Mouse (Mus musculus) retina, embryonic 14.5 days (tissue): ENCODE measurements around the gene H2-Ab1.
A peak's percentile ranks its signal among the peaks of the same experiment; 100 is the strongest.
"Not testable (repeated sequence)": the region's sequence is repeated elsewhere in the genome, so short reads cannot be mapped to it uniquely, and the experiment has no call there.

Source experiments
- DNase-seq: peaks from one replicate; pipeline ENCODE4 v3.0.0-alpha.2; 2015; ENCODE audit warnings: low spot score

Gene H2-Ab1

DNA sequence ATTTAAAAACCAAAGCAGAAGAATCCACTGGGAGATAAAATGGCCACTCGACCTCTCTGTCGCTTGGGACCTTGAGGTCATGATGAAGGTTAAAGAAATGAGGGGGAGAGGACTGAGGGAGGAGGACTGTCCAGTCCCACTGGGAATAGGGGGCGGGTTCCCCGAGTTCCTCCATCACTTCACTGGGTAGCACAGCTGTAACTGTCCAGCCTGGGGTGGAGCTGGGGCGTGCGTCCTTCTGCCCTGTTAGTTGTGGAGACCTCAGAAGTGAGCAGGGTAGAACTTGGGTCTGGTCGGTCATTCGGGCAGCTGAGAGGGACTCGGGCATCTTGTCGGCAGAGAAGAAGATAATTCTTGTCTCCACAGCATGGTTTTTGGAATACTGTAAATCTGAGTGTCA lies 51.7 kb downstream of the H2-Ab1 start:
- no peak for DNase-seq

DNA sequence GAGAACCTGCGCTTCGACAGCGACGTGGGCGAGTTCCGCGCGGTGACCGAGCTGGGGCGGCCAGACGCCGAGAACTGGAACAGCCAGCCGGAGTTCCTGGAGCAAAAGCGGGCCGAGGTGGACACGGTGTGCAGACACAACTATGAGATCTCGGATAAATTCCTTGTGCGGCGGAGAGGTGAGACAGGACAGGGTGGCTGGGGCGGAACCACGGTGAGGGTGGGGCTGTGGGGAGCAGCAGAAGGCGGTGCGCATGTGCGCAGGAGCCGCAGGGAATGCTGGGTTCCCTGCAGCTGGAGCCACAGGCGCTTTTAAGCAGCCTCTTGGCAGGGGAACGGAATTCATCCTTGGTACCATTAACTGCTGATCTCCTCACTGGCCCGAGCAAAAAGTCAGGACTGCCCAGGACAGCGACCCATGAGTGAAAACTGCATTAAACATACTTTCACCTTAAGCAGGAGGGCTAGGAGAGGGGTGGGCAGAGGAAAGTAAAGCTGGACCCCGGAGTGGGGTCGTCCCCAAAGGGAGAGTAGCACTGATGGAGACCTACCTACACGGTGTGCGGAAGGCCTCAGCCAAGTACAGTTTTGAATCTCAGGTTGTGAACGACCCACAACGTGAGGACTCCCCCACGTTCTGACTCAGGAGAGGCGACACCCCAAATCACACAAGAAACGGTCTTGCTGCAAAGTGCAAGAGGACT lies 52.3 kb downstream of the H2-Ab1 start:
- peak; percentile 48 for DNase-seq

DNA sequence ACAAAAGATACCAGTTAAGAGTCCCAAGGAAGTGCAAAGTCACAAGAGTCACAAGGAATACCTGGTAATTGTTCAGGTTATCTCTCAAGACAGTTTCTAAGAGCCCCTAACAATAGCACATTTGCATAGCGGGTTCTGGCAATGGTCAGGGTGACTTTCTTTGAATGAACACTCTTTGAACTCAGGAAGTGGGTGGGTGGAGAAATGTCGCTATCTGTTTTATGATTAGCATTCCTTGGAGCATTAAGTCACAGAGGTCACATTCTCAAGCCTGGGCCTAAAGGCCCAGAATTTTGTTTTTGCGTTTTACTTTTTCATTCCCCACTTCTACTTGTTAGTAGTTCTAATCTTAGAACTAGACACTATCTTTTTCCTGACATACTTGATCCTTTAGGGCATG lies 53.0 kb downstream of the H2-Ab1 start:
- not testable (repeated sequence) for DNase-seq

DNA sequence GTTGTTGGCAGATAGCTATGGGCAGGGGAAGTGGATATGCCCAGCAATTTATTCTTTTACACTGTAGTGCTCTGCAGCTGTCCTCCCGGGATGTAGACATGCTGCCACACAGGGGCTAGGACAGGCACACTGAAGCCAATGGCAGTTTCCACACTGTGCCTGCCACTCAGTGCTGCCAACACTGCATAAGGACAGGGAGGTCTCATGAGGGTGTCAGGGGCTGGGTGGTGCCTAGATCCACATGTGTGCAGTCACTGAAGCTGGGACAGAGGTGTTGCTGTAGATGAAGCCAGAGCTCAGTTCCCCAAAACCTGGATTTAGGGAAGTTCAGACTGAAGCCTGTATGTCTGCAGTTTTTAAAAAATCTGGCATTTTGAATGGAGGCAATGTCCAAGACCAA lies 54.7 kb downstream of the H2-Ab1 start:
- no peak for DNase-seq

DNA sequence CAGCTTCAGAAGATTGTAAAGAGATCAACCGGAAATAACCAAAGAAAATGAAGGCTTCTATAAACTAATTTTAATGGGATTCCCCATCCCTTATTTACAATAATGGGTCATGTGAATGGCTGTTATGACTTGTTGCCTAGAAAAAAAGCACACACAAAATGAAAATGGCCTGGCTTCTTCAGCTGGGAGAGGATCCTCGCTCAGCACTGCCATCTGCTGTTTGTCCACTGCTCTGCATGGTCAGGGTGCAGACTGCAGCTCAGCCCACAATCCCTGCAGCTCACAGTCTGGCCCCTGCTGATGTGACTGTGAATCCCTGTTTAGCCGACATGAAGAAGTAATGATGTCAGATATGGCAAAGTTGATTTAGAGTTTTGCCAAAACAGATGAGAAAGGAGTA lies 55.9 kb downstream of the H2-Ab1 start:
- peak; percentile 91 for DNase-seq

DNA sequence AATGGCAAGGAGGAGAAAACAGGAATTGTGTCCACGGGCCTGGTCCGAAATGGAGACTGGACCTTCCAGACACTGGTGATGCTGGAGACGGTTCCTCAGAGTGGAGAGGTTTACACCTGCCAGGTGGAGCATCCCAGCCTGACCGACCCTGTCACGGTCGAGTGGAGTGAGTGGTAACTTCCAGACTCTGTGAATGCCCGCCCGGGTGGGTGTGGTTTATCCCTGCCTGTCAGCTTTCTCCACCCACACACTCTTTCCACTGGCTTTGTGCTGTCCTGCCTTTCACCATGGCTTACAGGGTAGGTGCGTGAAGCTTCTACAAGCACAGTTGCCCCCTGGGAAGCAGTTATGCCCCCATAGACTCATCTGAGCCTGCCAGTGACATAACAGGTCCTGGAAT lies 56.8 kb downstream of the H2-Ab1 start:
- DNase-seq = no peak

DNA sequence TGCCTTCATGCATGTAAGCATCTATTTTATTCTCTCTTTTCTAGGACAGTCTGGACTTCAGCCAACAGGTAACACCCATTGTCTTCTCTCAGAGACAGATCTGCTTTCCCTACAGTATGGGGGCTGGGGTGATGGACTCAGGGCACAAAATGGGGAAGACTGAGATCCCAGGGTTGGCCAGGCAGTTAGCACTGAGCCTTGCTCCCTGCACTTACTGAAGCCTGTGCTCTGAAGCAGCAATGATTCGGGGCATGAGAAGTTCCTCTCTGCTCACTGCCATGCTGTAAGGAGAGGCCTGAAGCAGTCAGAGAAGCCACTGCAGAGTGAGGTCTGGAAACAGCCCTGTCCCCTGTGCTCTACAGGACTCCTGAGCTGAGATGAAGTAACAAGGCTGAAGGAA lies 58.0 kb downstream of the H2-Ab1 start:
- DNase-seq = no peak

DNA sequence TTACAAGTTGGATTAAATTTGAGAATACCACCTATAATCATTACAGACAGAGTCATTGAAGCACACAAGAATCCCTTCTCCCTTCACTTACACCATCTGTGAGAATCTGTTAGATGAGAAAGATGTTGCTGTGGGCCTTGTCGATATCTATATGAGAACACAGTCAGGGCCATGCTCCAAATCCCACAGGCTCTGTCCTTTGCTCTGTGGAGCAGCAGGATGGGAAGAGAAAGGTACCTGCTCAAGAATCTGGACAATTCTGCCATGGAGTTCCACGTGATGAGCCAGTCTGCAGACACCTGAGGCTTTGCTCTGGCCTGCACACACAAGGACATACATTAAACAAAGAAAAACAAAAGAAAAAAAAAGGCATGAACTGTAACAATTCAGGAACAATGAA lies 59.2 kb downstream of the H2-Ab1 start:
- DNase-seq = no peak

DNA sequence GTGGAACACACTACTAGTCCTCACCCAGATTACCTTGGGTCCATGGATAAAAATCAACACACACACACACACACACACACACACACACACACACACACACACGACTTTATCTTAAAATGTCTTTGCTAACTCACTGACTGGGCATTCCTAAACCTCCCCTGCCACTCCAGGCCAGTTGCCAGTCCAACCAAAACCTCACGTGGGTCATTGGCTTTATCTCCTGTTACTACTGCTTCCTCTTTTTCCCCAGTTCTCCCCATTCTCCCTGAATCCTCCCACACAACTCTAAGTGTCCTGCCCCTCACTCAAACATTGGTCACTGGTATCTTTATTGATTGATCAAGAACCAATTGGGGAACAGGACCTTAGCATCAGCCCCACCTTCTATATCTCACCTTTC lies 59.8 kb downstream of the H2-Ab1 start:
- no peak for DNase-seq
